Mouse (Mus musculus) CD4-positive naive resting alpha-beta T cell, adult 57 days (primary cell): ENCODE results near the gene Shisa2. TPM values are rescaled to one million over a fixed set of nuclear protein-coding genes. Genes with fewer than 3 reads are reported as not detected.

Source experiments
- total RNA-seq: library from RNA; stranded (reverse); gene quantifications from one replicate; pipeline ENCODE4 v1.2.4, GENCODE M21; 2023

The Shisa2 gene
- total RNA-seq = not detected

GRCm38 (mm10) chr14:59625158-59625805 is at the start of gene Shisa2:
TSS of gene Shisa2 (plus strand) at chr14:59625308.

GRCm38 (mm10) chr14:59597398-59598259 is 27.5 kb upstream of the Shisa2 start, which contains the start of gene Cdadc1:
TSS of gene Cdadc1 (minus strand) at chr14:59597959.

Other genes starting within 250 kb of the Shisa2 start
- 13.4 TPM for gene Phf11c, start 229.9 kb upstream of the Shisa2 start, total RNA-seq
- 37.7 TPM for gene Setdb2, start 184.4 kb upstream of the Shisa2 start, total RNA-seq
- 28.3 TPM for gene Cab39l, start 184.3 kb upstream of the Shisa2 start, total RNA-seq
- 41.7 TPM for gene Cdadc1, start 27.3 kb upstream of the Shisa2 start, total RNA-seq